Mouse (Mus musculus) embryonic fibroblast, embryonic 13.5 days (primary cell): ENCODE data around the gene Azgp1.

Source experiments
- CTCF ChIP-seq: IDR thresholded peaks from 2 replicates; pipeline ENCODE4 v1.5.1; 2011; ENCODE audit warnings: mild to moderate bottlenecking, control low read depth, low read length, moderate library complexity, borderline replicate concordance; ENCODE audit not compliant: insufficient read depth
- POLR2A ChIP-seq: IDR thresholded peaks from 2 replicates; pipeline ENCODE4 v1.6.1; 2011; ENCODE audit warnings: low read depth, mild to moderate bottlenecking, control low read depth, low read length, moderate library complexity

DNA sequence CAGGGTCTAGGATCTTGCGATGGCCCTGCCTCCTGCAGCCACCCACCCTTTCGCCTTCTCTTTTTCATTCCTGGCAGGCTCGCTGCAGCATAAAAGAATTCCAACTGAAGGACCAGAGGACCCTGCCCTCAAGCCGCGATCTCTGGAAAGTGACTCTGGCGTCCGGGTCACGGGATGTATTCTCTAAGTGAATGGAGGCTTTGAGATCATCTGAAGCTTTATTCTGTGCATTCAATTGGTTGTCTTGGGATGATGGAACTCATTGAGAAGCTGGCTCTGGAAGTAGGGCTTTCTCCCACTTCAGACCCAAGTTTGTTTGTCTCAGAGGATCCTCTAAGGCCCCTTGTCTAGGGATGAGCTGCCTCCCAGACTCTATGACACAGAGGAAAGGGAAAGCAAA, 18.4 kb upstream of the Azgp1 start, which contains the start of gene Gjc3:
- no peak for TF ChIP-seq CTCF
- no peak for TF ChIP-seq POLR2A
